Mouse (Mus musculus): ENCODE measurements around the gene Zc3h4. TPM values are rescaled to one million over a fixed set of nuclear protein-coding genes. Genes with fewer than 3 reads are reported as not detected.

Gene Zc3h4
- polyA plus RNA-seq, 1 experiment from 2014 or later, result 18.6 TPM

GRCm38 (mm10) chr7:16456289-16456688 is 55.6 kb downstream of the Zc3h4 start:
- no peak overlapping the region for H3K4me3 ChIP-seq
- H3K9me3 ChIP-seq, result no peaks in the 10 kb centered on the region
- no peak overlapping the region for H3K27ac ChIP-seq
- no peak overlapping the region for H3K4me2 ChIP-seq
- H3K36me3 ChIP-seq, result peaks cover 34% of the 10 kb centered on the region
- no peak for ATAC-seq (ENCODE audit: low FRiP score)
- peaks cover 8% of the 10 kb centered on the region; the same call in 1 of the 2 replicates for H3K27me3 ChIP-seq
- H3K4me1 ChIP-seq (replicated peaks), result peaks cover 11% of the 10 kb centered on the region
- no peak overlapping the region for H3K9ac ChIP-seq
- WGBS, result 83% methylated on average over 5 of the region's 5 CpGs

DNA sequence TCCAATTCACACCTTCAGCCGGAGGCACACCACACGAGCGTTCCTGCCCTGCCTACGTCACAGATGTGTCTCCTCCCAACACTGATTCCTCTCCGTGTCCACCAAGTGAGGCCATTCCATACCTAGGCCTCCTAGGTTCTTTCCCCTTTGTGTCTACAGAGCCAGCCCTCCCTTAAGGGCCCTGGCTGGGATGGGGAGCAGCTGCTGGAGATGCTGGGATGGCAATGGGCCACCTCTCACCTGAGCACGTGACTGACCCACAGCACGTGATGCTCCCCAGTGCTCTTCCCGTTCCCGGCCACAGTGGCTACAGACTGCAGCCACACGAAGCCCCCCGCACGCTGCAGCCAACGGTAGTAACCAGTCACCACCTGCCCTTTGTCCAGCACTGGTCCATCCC is 59.9 kb downstream of the Zc3h4 start:
- Histone ChIP-seq H3K9ac (peak overlapping the region; percentile 44; the same call in 1 of the 2 replicates), H3K4me1 (replicated peaks) (no peaks in the 10 kb centered on the region), H3K36me3 (peaks cover 26% of the 10 kb centered on the region), H3K9me3 (no peaks in the 10 kb centered on the region), H3K27me3 (peaks cover 30% of the 10 kb centered on the region), H3K4me3 (no peak overlapping the region), H3K4me2 (no peak overlapping the region), H3K27ac (no peak overlapping the region)
- 70% methylated on average over 13 of the region's 13 CpGs for WGBS
- ATAC-seq (ENCODE audit: low FRiP score), result no peak

- Histone ChIP-seq H3K9me3 (no peaks in the 10 kb centered on the region), H3K9ac (peak overlapping the region; percentile 44; the same call in 1 of the 2 replicates), H3K36me3 (peaks cover 21% of the 10 kb centered on the region; the same call in 1 of the 2 replicates), H3K4me3 (no peak overlapping the region), H3K27ac (no peak overlapping the region), H3K27me3 (peaks cover 30% of the 10 kb centered on the region), H3K4me2 (no peak overlapping the region), H3K4me1 (replicated peaks) (no peaks in the 10 kb centered on the region)
- 65% methylated on average over 6 of the region's 6 CpGs for WGBS
- no peak for ATAC-seq (ENCODE audit: low FRiP score)
Measured at GRCm38 (mm10) chr7:16461151-16461550, 60.4 kb downstream of the Zc3h4 start.

- Histone ChIP-seq H3K4me1 (replicated peaks) (no peaks in the 10 kb centered on the region), H3K9ac (no peak overlapping the region), H3K27ac (no peak overlapping the region), H3K9me3 (no peaks in the 10 kb centered on the region), H3K4me3 (no peak overlapping the region), H3K27me3 (peaks cover 30% of the 10 kb centered on the region), H3K4me2 (no peak overlapping the region), H3K36me3 (peaks cover 15% of the 10 kb centered on the region; the same call in 1 of the 2 replicates)
- ATAC-seq (ENCODE audit: low FRiP score), result no peak
- WGBS, result 79% methylated on average over 6 of the region's 6 CpGs
Measured at GRCm38 (mm10) chr7:16461705-16462104, 61.0 kb downstream of the Zc3h4 start.

- WGBS, result 4% methylated on average over 14 of the region's 14 CpGs
- Histone ChIP-seq H3K4me1 (replicated peaks) (peaks cover 6% of the 10 kb centered on the region), H3K4me2 (no peak overlapping the region)
Measured at GRCm38 (mm10) chr7:16463214-16463613, 62.5 kb downstream of the Zc3h4 start.

GRCm38 (mm10) chr7:16465160-16465559 is 64.5 kb downstream of the Zc3h4 start:
- 21% methylated on average over 8 of the region's 8 CpGs for whole genome bisulfite sequencing
- Histone ChIP-seq H3K9ac (no peak overlapping the region), H3K4me3 (no peak overlapping the region), H3K9me3 (no peaks in the 10 kb centered on the region), H3K27me3 (peaks cover 52% of the 10 kb centered on the region), H3K4me2 (no peak overlapping the region), H3K27ac (no peak overlapping the region), H3K4me1 (replicated peaks) (peaks cover 7% of the 10 kb centered on the region), H3K36me3 (no peaks in the 10 kb centered on the region)
- peak; percentile 48; the same call in 1 of the 2 replicates for ATAC-seq (ENCODE audit: low FRiP score)

More at GRCm38 (mm10) chr7:16463214-16463613, 62.5 kb downstream of the Zc3h4 start:
- Histone ChIP-seq H3K9me3 (no peaks in the 10 kb centered on the region), H3K36me3 (0 out of 2 replicates have a peak, but pooled peaks cover 7% of the 10 kb centered on the region), H3K27ac (no peak overlapping the region), H3K9ac (no peak overlapping the region), H3K27me3 (peaks cover 33% of the 10 kb centered on the region), H3K4me3 (no peak overlapping the region)
- peak; percentile 12; the same call in 1 of the 2 replicates for ATAC-seq (ENCODE audit: low FRiP score)

- WGBS, result 95% methylated on average over 5 of the region's 5 CpGs
- H3K4me3 ChIP-seq, result no peak overlapping the region
- H3K4me1 ChIP-seq (replicated peaks), result peaks cover 7% of the 10 kb centered on the region
- ATAC-seq (ENCODE audit: low FRiP score), result no peak
- no peak overlapping the region for H3K4me2 ChIP-seq
- H3K36me3 ChIP-seq, result no peaks in the 10 kb centered on the region
- H3K27me3 ChIP-seq, result peaks cover 55% of the 10 kb centered on the region
- H3K9ac ChIP-seq, result no peak overlapping the region
- no peak overlapping the region for H3K27ac ChIP-seq
- H3K9me3 ChIP-seq, result no peaks in the 10 kb centered on the region
Measured at GRCm38 (mm10) chr7:16465568-16465967, 64.9 kb downstream of the Zc3h4 start.

- WGBS, result 68% methylated on average over 4 of the region's 4 CpGs
Measured at GRCm38 (mm10) chr7:16466565-16466964, 65.9 kb downstream of the Zc3h4 start.

GRCm38 (mm10) chr7:16468115-16468514 is 67.4 kb downstream of the Zc3h4 start:
- Histone ChIP-seq H3K36me3 (no peaks in the 10 kb centered on the region), H3K4me3 (no peak overlapping the region), H3K4me1 (replicated peaks) (peaks cover 12% of the 10 kb centered on the region), H3K27ac (no peak overlapping the region), H3K27me3 (peaks cover 58% of the 10 kb centered on the region), H3K9ac (no peak overlapping the region), H3K4me2 (no peak overlapping the region), H3K9me3 (no peaks in the 10 kb centered on the region)
- 15% methylated on average over 5 of the region's 5 CpGs for WGBS
- no peak for ATAC-seq (ENCODE audit: low FRiP score)

More at GRCm38 (mm10) chr7:16466565-16466964, 65.9 kb downstream of the Zc3h4 start:
- no peak for ATAC-seq (ENCODE audit: low FRiP score)
- Histone ChIP-seq H3K27ac (no peak overlapping the region), H3K36me3 (no peaks in the 10 kb centered on the region), H3K27me3 (peaks cover 57% of the 10 kb centered on the region), H3K4me1 (replicated peaks) (peaks cover 7% of the 10 kb centered on the region), H3K4me3 (no peak overlapping the region), H3K9ac (no peak overlapping the region), H3K9me3 (no peaks in the 10 kb centered on the region), H3K4me2 (no peak overlapping the region)

DNA sequence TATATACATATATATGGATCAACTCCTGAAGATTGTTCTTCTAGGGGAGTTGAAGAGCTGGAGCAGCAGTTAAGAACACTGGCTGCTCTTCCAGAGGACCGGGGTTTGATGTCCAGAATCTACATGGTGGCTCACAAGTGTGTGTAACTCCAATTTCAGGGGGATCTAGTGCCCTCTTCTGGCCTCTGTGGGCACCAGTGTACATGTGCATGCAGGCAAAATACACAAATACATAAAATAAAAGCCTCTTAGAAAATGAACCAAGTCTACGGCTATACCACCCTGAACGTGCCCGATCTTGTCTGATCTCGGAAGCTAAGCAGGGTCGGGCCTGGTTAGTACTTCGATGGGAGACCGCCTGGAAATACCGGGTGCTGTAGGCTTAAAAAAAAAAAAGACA is 70.8 kb downstream of the Zc3h4 start:
- Histone ChIP-seq H3K4me1 (replicated peaks) (peaks cover 31% of the 10 kb centered on the region), H3K36me3 (no peaks in the 10 kb centered on the region), H3K4me2 (no peak overlapping the region), H3K9ac (no peak overlapping the region), H3K4me3 (no peak overlapping the region), H3K27ac (no peak overlapping the region), H3K27me3 (peaks cover 82% of the 10 kb centered on the region), H3K9me3 (no peaks in the 10 kb centered on the region)
- ATAC-seq (ENCODE audit: low FRiP score), result no peak
- WGBS, result 46% methylated on average over 9 of the region's 9 CpGs

GRCm38 (mm10) chr7:16472116-16472709 is 71.5 kb downstream of the Zc3h4 start:
- ATAC-seq (ENCODE audit: low FRiP score), result 0 out of 2 replicates have a peak, but pooled peaks have one; percentile 26
- no peak overlapping the region for H3K9ac ChIP-seq
- 0 out of 2 replicates have a peak overlapping the region, but pooled peaks have one; percentile 26 for H3K4me2 ChIP-seq
- no peak overlapping the region for H3K27ac ChIP-seq
- H3K9me3 ChIP-seq, result no peaks in the 10 kb centered on the region
- 7% methylated on average over 17 of the region's 17 CpGs for WGBS
- H3K4me3 ChIP-seq, result no peak overlapping the region
- peaks cover 34% of the 10 kb centered on the region for H3K4me1 ChIP-seq (replicated peaks)
- H3K27me3 ChIP-seq, result peaks cover 88% of the 10 kb centered on the region
- H3K36me3 ChIP-seq, result no peaks in the 10 kb centered on the region

DNA sequence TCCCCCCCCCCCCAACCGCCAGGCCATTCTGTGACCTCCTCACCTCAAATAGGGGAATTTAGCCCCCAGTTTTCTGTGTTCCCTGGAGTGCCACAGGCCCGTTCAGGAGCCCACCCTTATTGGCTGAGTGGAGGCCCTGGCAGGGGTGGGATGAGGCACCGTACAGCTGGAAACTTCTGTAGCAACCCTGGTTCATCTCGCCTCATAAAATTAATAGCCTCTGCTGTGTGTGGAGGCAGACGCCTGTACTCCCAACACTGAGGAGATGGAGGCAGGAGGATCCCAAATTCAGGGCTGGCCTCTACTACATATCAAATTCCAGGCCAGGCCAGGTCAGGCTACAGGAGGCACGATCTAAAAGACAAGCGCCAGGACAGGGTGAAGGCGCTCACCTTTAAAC is 73.1 kb downstream of the Zc3h4 start:
- Histone ChIP-seq H3K4me3 (no peak overlapping the region), H3K27ac (no peak overlapping the region), H3K9ac (no peak overlapping the region), H3K27me3 (peaks cover 90% of the 10 kb centered on the region), H3K9me3 (no peaks in the 10 kb centered on the region), H3K4me2 (no peak overlapping the region), H3K36me3 (no peaks in the 10 kb centered on the region), H3K4me1 (replicated peaks) (peaks cover 27% of the 10 kb centered on the region)
- WGBS, result 58% methylated on average over 8 of the region's 8 CpGs
- ATAC-seq (ENCODE audit: low FRiP score), result no peak

GRCm38 (mm10) chr7:16474445-16474844 is 73.7 kb downstream of the Zc3h4 start:
- WGBS, result 5% methylated on average over 33 of the region's 33 CpGs

More at GRCm38 (mm10) chr7:16474445-16474844, 73.7 kb downstream of the Zc3h4 start:
- no peak overlapping the region for H3K27ac ChIP-seq
- H3K27me3 ChIP-seq, result peaks cover 84% of the 10 kb centered on the region
- peak overlapping the region; percentile 11; the same call in 1 of the 2 replicates for H3K4me3 ChIP-seq
- H3K9me3 ChIP-seq, result no peaks in the 10 kb centered on the region
- H3K9ac ChIP-seq, result no peak overlapping the region
- ATAC-seq (ENCODE audit: low FRiP score), result no peak
- no peaks in the 10 kb centered on the region for H3K36me3 ChIP-seq
- H3K4me1 ChIP-seq (replicated peaks), result peaks cover 27% of the 10 kb centered on the region
- peak overlapping the region; percentile 33; the same call in 1 of the 2 replicates for H3K4me2 ChIP-seq

Measured in hindbrain, embryonic 13.5 days (tissue).